Mouse (Mus musculus): ENCODE results near the gene Tiam2. TPM values are rescaled to one million over a fixed set of nuclear protein-coding genes. Genes with fewer than 3 reads are reported as not detected.
A peak's percentile ranks its signal among the peaks of the same experiment; 100 is the strongest.

The Tiam2 gene
- total RNA-seq (2021), result 1 to 10 TPM; 2.2 to 7.2 TPM
- long read RNA-seq, experiment 1, partial matches to known transcripts, result 1 of 1 reads
- long read RNA-seq, experiment 1, other reads (novel, unspliced or antisense), result 0 of 1 reads
- long read RNA-seq, experiment 2, result 0 reads

- DNase-seq (ENCODE audit: low spot score), result peak; percentile 13
These were observed at the start of gene Tiam2 for GRCm38 (mm10) chr17:3326148-3326902. Gene Tiam2 (plus strand): TSS chr17:3326573.

GRCm38 (mm10) chr17:3280321-3280720 is 46.1 kb upstream of the Tiam2 start:
- no peak for DNase-seq (ENCODE audit: low spot score)

- no peak for DNase-seq (ENCODE audit: low spot score)
These were observed 44.4 kb upstream of the Tiam2 start for GRCm38 (mm10) chr17:3281939-3282338.

GRCm38 (mm10) chr17:3285030-3285671 is 41.2 kb upstream of the Tiam2 start:
- no peak for DNase-seq (ENCODE audit: low spot score)

GRCm38 (mm10) chr17:3286123-3286825 is 40.1 kb upstream of the Tiam2 start:
- DNase-seq (ENCODE audit: low spot score), result no peak

DNA sequence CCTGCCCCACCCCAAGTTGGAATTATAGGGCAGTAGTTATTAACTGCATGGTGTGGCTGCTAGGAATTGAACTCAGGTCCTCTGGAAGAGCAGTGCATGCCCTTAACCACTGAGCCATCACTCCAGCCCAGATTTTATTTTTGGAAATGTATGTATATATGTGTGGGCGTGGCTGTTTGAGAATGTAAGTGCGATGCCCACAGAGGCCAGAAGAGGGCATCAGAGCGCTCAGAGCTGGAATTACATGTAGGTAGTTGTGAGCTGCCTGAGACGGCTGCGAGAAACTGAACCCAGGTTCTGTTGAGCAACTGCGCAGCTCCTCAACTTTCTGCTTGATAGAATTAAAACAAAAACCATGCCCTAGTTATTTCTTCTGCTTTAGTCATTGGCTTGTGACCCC is 38.0 kb upstream of the Tiam2 start:
- DNase-seq (ENCODE audit: low spot score), result peak; percentile 47

- no peak for DNase-seq (ENCODE audit: low spot score)
These were observed 31.3 kb upstream of the Tiam2 start for GRCm38 (mm10) chr17:3295097-3295496.

GRCm38 (mm10) chr17:3299487-3299886 is 26.9 kb upstream of the Tiam2 start:
- DNase-seq (ENCODE audit: low spot score), result no peak

DNA sequence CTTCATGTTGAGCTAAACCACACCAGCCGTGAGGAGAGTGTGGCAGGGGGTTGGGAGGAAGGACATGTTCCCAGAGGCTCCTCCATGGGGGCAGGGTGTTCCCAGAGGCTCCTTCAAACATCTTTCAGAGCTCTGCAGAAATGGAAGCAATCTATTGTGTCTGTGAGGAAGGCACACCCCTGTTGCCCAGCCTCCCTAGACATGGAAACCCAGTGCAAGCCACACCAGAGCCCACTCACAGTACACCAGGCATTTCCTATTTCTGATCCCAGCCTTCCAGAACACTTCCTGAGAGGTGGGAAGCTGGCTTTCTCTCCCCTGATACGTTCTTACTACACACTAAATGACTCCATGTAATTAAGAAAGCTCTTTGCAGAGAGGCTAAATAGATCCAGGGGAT is 20.4 kb upstream of the Tiam2 start:
- no peak for DNase-seq (ENCODE audit: low spot score)

- DNase-seq (ENCODE audit: low spot score), result peak; percentile 57
These were observed 12.4 kb upstream of the Tiam2 start for GRCm38 (mm10) chr17:3313711-3314624.

GRCm38 (mm10) chr17:3314625-3315020 is 11.8 kb upstream of the Tiam2 start:
- DNase-seq (ENCODE audit: low spot score), result no peak

DNA sequence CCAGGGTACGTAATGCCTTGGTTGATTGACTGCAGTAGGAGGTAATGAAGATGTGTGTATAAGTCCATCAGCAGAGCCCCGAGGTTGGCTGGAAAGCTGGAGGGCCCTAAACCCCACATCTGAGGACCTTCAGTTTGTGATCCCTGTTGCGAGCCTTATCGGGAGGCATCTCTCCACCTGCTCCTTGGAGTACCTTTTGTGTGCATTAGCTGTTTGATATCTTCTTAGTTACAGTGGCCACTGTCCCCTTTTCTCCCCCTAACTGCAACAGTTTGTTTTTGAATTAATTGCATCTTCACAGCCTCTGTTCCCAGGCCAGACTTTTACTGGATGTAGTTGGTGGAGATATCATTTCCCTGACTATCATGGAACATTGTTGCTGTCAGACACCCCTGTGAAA is 10.8 kb upstream of the Tiam2 start:
- no peak for DNase-seq (ENCODE audit: low spot score)

DNA sequence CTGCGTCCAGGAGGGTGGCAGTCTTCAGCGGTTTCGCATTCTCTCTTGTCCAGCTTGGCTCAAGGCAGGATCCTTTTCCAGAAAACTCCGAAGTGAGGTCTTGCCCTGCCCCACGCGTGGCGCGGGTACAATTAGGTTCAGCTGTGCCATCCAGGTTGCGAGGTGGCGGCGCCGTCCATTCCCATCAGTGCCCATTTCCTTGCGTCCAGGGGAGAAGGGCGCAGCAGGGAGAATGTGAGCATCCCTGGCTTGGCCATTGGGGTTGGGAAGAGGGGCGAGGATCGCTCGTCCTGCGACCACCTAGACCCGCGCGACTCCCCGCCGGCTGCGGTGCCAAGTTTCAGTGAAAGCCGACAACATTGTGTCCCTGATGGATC is 518 bp downstream of the Tiam2 start:
- no peak for DNase-seq (ENCODE audit: low spot score)

DNA sequence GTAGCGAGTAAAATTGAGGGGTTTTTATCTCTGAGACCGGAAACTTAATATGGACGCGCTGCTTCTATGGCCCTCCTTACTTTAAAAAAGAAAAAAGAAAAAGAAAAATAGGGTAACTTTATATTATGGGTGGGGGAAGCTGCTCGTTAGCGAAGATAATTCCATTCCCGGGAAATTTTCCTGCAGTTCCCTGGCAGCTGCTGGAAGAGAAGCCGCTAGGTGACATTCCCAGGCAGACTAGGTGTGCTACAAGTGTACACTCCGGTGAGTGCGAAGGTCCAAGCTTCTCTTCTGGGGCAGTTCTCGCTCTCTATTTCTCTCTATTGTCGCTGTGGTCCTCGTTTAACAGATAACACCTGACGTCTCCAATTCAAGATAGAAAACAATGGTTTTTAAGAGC is 962 bp downstream of the Tiam2 start:
- DNase-seq (ENCODE audit: low spot score), result no peak

DNA sequence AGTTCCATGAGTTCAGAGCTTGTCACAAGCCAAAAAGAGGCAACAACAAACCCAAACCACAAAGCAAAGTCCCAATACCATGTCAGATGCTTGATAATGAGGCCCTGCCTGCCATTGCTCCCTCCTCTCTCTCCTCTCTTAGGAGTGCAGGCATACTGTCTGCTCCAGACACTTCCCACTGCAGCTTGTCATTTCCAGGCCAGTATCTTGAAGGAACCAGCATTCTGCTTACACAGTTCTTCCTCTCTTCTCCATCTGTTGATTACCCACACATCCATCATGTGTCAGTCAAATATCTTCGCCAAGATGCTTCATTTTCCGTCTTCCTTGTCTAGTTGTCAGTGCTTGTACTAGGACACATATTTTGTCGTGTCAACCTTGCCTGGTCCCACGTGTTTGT is 2.4 kb downstream of the Tiam2 start:
- no peak for DNase-seq (ENCODE audit: low spot score)

DNA sequence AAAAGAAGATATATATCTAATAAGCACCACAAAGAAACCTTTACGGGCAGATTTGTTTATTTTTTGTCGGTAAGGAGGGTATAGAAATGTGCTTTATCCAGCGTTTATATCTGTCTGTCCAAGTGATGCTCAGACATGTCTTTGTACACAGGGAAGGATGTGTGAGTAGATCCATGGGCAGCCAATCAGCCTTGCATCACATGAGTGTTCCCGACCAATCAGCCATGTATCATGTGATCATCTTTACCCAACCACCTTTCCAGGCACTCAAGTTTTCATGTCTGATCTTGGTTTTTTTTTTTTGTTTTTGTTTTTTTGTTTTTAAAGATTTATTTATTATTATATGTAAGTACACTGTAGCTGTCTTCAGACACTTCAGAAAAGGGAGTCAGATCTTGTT is 3.1 kb downstream of the Tiam2 start:
- no peak for DNase-seq (ENCODE audit: low spot score)

GRCm38 (mm10) chr17:3331721-3332461 is 5.5 kb downstream of the Tiam2 start:
- peak; percentile 61 for DNase-seq (ENCODE audit: low spot score)

- no peak for DNase-seq (ENCODE audit: low spot score)
These were observed 9.9 kb downstream of the Tiam2 start for GRCm38 (mm10) chr17:3336161-3336739.

DNA sequence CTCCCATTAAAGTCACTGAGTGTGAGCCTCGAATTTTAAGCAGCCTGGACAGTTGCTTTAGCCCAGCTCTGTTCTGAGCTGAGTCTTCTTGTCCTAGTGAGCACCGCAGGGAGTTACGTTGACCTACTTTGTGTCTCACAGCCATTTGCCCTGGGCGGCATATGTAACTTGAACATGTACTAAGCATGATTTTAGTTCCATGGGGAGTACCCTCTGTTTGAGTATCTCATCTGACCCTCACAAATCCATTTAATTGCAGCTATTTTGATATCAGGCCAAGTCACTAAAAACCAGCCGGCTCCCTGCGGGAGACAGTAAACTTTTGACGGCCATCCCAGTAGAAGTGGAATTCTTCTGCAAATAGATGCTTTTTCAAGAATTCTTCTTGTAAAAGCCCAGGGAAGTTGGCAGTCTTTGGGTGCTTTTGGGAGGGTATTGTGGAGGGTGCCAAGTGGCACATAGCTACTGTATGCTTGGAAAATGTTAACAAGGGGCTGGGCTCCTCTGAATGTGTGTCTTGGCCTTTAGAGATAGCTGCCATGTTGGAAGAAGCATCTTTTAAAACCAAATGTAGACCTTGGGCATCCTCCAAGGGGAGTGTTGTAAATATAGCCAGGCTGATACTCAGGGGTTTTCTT is 10.6 kb downstream of the Tiam2 start:
- no peak for DNase-seq (ENCODE audit: low spot score)

- DNase-seq (ENCODE audit: low spot score), result no peak
These were observed 11.1 kb downstream of the Tiam2 start for GRCm38 (mm10) chr17:3337525-3337888.
